Mouse (Mus musculus): Measurements from ENCODE around the gene Olfr911-ps1. TPM values are rescaled to one million over a fixed set of nuclear protein-coding genes. Genes with fewer than 3 reads are reported as not detected.

Olfr911-ps1 gene
- polyA plus RNA-seq (2016; fragmentation: Nextera tagmentation; extraction: Ambion mirVana) = not detected in 2 replicates

DNA sequence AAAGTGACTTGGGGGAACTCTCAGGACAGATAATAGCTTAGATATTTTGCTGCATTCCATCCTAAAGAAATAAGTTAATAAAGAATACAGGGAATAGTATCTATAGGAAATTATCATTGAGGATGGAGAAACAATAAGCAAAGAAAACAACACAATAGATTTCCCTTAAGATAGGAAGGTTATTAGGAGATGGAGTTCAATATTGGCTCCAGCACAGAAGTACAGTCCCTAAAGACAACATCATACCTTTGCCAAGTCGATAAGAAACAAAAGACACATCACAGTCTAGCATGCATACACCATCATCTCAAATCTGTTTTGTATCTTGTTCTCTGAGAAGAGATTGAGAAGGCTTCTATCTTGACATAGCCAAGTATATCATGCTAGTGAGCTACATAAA, at the start of gene Olfr911-ps1:
Gene Olfr911-ps1, plus strand, starts transcription at position 301 of the 400 bp plus-strand sequence.
- Histone ChIP-seq H3K27me3 (no peaks in the 10 kb centered on the region), H3K4me1 (no peaks in the 10 kb centered on the region), H3K36me3 (no peaks in the 10 kb centered on the region), H3K4me3 (no peak within 1 kb of the TSS), H3K4me2 (replicated peaks) (no peak within 1 kb of the TSS), H3K9me3 (no peaks in the 10 kb centered on the region), H3K27ac (no peak within 1 kb of the TSS), H3K9ac (no peak within 1 kb of the TSS)
- no peak for ATAC-seq (ENCODE audit: insufficient number of reproducible peaks, insufficient read depth, low FRiP score, low TSS enrichment)
- WGBS = 74% methylated on average over 1 of the region's 1 CpGs

DNA sequence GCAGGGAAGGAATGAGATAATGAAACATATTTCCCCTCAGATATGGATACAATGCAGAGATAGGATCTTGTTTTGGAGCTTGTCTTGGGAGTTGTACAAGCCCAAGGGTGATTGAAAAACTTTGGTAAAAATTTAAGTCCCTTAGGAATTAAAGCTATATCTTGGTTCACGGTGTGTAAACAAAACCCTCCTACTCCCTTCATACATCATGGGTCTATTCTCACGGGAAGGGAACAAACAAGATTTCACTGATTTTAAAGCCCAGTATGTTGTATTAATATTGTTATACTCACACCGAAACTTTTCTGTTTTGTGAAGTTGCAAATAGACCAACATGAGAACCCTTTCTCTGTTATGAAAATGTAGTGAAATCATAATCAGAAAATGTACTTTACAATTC, 34.6 kb upstream of the Olfr911-ps1 start, which contains the start of gene Olfr906:
Gene Olfr906, plus strand, starts transcription at position 301 of the 400 bp plus-strand sequence.
- 80% methylated on average over 3 of the region's 3 CpGs for WGBS
- no peak within 1 kb of the TSS for H3K4me3 ChIP-seq
- H3K4me1 ChIP-seq = no peaks in the 10 kb centered on the region
- H3K27ac ChIP-seq = no peak within 1 kb of the TSS
- H3K9me3 ChIP-seq = no peaks in the 10 kb centered on the region
- no peaks in the 10 kb centered on the region for H3K36me3 ChIP-seq
- no peak within 1 kb of the TSS for H3K9ac ChIP-seq
- no peak for ATAC-seq (ENCODE audit: insufficient number of reproducible peaks, insufficient read depth, low FRiP score, low TSS enrichment)
- H3K27me3 ChIP-seq = no peaks in the 10 kb centered on the region
- no peak within 1 kb of the TSS for H3K4me2 ChIP-seq (replicated peaks)

- Histone ChIP-seq H3K4me1 (no peaks in the 10 kb centered on the region), H3K27me3 (no peaks in the 10 kb centered on the region), H3K27ac (no peak within 1 kb of the TSS), H3K4me2 (replicated peaks) (no peak within 1 kb of the TSS), H3K9ac (no peak within 1 kb of the TSS), H3K36me3 (no peaks in the 10 kb centered on the region), H3K9me3 (no peaks in the 10 kb centered on the region), H3K4me3 (no peak within 1 kb of the TSS)
- 83% methylated on average over 2 of the region's 2 CpGs for WGBS
- no peak for ATAC-seq (ENCODE audit: insufficient number of reproducible peaks, insufficient read depth, low FRiP score, low TSS enrichment)
Measured at GRCm38 (mm10) chr9:38495501-38495900, 25.9 kb upstream of the Olfr911-ps1 start, which contains the start of gene Olfr907. Olfr907 (plus strand) TSS chr9:38495801.

DNA sequence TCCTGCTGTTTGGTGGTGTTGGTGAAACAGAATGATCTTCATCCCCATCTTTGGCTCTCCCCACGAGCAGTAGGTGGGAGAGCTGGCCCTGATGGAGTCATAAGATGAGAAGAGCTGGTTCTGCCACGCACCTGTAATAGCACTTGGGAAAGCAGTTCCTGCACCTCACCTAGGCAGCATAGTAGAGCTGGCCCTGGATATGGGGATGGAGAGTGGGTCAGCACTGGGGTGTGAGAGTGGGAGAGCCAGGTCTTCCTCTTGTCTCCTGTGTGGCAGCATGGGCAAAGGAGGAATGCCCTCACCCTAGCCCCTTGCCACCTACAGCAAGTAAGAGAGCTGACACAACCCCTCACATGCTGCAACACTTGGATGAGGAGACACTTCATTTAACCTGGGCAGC, 9.0 kb upstream of the Olfr911-ps1 start:
- Histone ChIP-seq H3K36me3 (no peaks in the 10 kb centered on the region), H3K9ac (no peak overlapping the region), H3K4me3 (no peak overlapping the region), H3K27me3 (no peaks in the 10 kb centered on the region), H3K27ac (no peak overlapping the region), H3K4me1 (no peaks in the 10 kb centered on the region), H3K9me3 (no peaks in the 10 kb centered on the region), H3K4me2 (replicated peaks) (no peak overlapping the region)
- ATAC-seq (ENCODE audit: insufficient number of reproducible peaks, insufficient read depth, low FRiP score, low TSS enrichment) = no peak
- 67% methylated on average over 2 of the region's 2 CpGs for WGBS

DNA sequence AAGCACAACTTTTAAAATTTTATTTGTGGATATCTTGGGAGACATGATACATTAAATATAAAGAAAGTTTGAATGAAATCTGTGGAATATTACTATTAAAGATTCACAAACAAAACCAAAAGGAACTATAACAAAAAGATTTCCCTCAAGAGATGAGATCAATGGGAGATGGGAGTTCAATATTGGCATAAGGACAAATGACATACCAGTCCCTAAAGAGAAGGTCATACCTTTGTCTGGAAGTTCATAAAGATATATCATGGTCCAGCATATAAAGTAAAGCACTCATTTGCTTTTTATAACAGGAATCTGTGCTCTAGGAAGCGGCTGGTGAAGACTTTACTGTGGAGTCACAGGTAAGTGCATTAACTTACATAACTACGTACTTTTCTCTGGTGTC, 16.2 kb downstream of the Olfr911-ps1 start, which contains the start of gene Olfr910:
Gene Olfr910, plus strand, starts transcription at position 301 of the 400 bp plus-strand sequence.
- Histone ChIP-seq H3K27ac (no peak within 1 kb of the TSS), H3K9ac (no peak within 1 kb of the TSS), H3K9me3 (no peaks in the 10 kb centered on the region), H3K4me3 (no peak within 1 kb of the TSS), H3K4me1 (no peaks in the 10 kb centered on the region), H3K4me2 (replicated peaks) (no peak within 1 kb of the TSS), H3K36me3 (no peaks in the 10 kb centered on the region), H3K27me3 (no peaks in the 10 kb centered on the region)
- no peak for ATAC-seq (ENCODE audit: insufficient number of reproducible peaks, insufficient read depth, low FRiP score, low TSS enrichment)
- 86% methylated on average over 2 of the region's 2 CpGs for WGBS

Other genes with a start within 250 kb of the Olfr911-ps1 start
- gene Olfr896-ps1, start 230.5 kb upstream of the Olfr911-ps1 start, polyA plus RNA-seq (2016; fragmentation: Nextera tagmentation; extraction: Ambion mirVana) = not detected in 2 replicates
- not detected in 2 replicates for gene Olfr25, start 192.5 kb upstream of the Olfr911-ps1 start, polyA plus RNA-seq (2016; fragmentation: Nextera tagmentation; extraction: Ambion mirVana)
- not detected in 2 replicates for gene Olfr898, start 173.2 kb upstream of the Olfr911-ps1 start, polyA plus RNA-seq (2016; fragmentation: Nextera tagmentation; extraction: Ambion mirVana)
- gene Olfr250, start 154.7 kb upstream of the Olfr911-ps1 start, polyA plus RNA-seq (2016; fragmentation: Nextera tagmentation; extraction: Ambion mirVana) = not detected in 2 replicates
- gene Olfr251, start 144.5 kb upstream of the Olfr911-ps1 start, polyA plus RNA-seq (2016; fragmentation: Nextera tagmentation; extraction: Ambion mirVana) = not detected in 2 replicates
- gene Olfr147, start 119.9 kb upstream of the Olfr911-ps1 start, polyA plus RNA-seq (2016; fragmentation: Nextera tagmentation; extraction: Ambion mirVana) = not detected in 2 replicates
- not detected in 2 replicates for gene Olfr901, start 92.1 kb upstream of the Olfr911-ps1 start, polyA plus RNA-seq (2016; fragmentation: Nextera tagmentation; extraction: Ambion mirVana)
- gene Olfr902, start 73.9 kb upstream of the Olfr911-ps1 start, polyA plus RNA-seq (2016; fragmentation: Nextera tagmentation; extraction: Ambion mirVana) = not detected in 2 replicates
- not detected in 2 replicates for gene Olfr904, start 58.4 kb upstream of the Olfr911-ps1 start, polyA plus RNA-seq (2016; fragmentation: Nextera tagmentation; extraction: Ambion mirVana)
- not detected in 2 replicates for gene Olfr905, start 50.5 kb upstream of the Olfr911-ps1 start, polyA plus RNA-seq (2016; fragmentation: Nextera tagmentation; extraction: Ambion mirVana)
- not detected in 2 replicates for gene Olfr906, start 34.5 kb upstream of the Olfr911-ps1 start, polyA plus RNA-seq (2016; fragmentation: Nextera tagmentation; extraction: Ambion mirVana)
- not detected in 2 replicates for gene Olfr907, start 25.8 kb upstream of the Olfr911-ps1 start, polyA plus RNA-seq (2016; fragmentation: Nextera tagmentation; extraction: Ambion mirVana)
- gene Olfr910, start 16.3 kb downstream of the Olfr911-ps1 start, polyA plus RNA-seq (2016; fragmentation: Nextera tagmentation; extraction: Ambion mirVana) = not detected in 2 replicates
- not detected in 2 replicates for gene Olfr912, start 58.6 kb downstream of the Olfr911-ps1 start, polyA plus RNA-seq (2016; fragmentation: Nextera tagmentation; extraction: Ambion mirVana)
- not detected in 2 replicates for gene Olfr913, start 71.2 kb downstream of the Olfr911-ps1 start, polyA plus RNA-seq (2016; fragmentation: Nextera tagmentation; extraction: Ambion mirVana)
- not detected in 2 replicates for gene Olfr914, start 83.5 kb downstream of the Olfr911-ps1 start, polyA plus RNA-seq (2016; fragmentation: Nextera tagmentation; extraction: Ambion mirVana)
- gene Olfr916, start 138.3 kb downstream of the Olfr911-ps1 start, polyA plus RNA-seq (2016; fragmentation: Nextera tagmentation; extraction: Ambion mirVana) = not detected in 2 replicates
- gene Olfr917, start 144.3 kb downstream of the Olfr911-ps1 start, polyA plus RNA-seq (2016; fragmentation: Nextera tagmentation; extraction: Ambion mirVana) = not detected in 2 replicates
- gene Olfr918, start 153.0 kb downstream of the Olfr911-ps1 start, polyA plus RNA-seq (2016; fragmentation: Nextera tagmentation; extraction: Ambion mirVana) = not detected in 2 replicates
- not detected in 2 replicates for gene Olfr919, start 182.1 kb downstream of the Olfr911-ps1 start, polyA plus RNA-seq (2016; fragmentation: Nextera tagmentation; extraction: Ambion mirVana)
- 16.3 and 16.4 TPM in 2 replicates for gene Vwa5a, start 196.7 kb downstream of the Olfr911-ps1 start, polyA plus RNA-seq (2016; fragmentation: Nextera tagmentation; extraction: Ambion mirVana)
- 0.04 TPM in 1 of 2 replicates, not detected in the other for gene Olfr920, start 230.7 kb downstream of the Olfr911-ps1 start, polyA plus RNA-seq (2016; fragmentation: Nextera tagmentation; extraction: Ambion mirVana)

All from embryonic facial prominence, embryonic 12.5 days (tissue).